Mouse (Mus musculus) hindbrain, postnatal 0 days (tissue): Measurements from ENCODE around the gene Gm7534. TPM values are rescaled to one million over a fixed set of nuclear protein-coding genes. Genes with fewer than 3 reads are reported as not detected.
A peak's percentile ranks its signal among the peaks of the same experiment; 100 is the strongest.

Source experiments
- ATAC-seq: fragments of 200-750 bp; cut with Nextera tagmentation; 2 replicates; pipeline ENCODE4 v1.8.0; 2017; ENCODE audit warnings: mild to moderate bottlenecking, moderate TSS enrichment, moderate library complexity
- DNase-seq: peaks from one replicate; pipeline ENCODE4 v3.0.0-alpha.2; 2015; ENCODE audit warnings: low spot score
- H3K27ac ChIP-seq: fragments of 300-500 bp; sonication (generic); 2 replicates; pipeline ENCODE4 v1.5.1; 2014; ENCODE audit warnings: mild to moderate bottlenecking
- H3K27me3 ChIP-seq: fragments of 300-500 bp; sonication (generic); 2 replicates; pipeline ENCODE4 v1.6.1; 2014; ENCODE audit warnings: low read length, mixed read lengths; ENCODE audit not compliant: insufficient read depth
- H3K36me3 ChIP-seq: fragments of 300-500 bp; sonication (generic); 2 replicates; pipeline ENCODE4 v1.6.1; 2014; ENCODE audit warnings: low read length, mixed read lengths; ENCODE audit not compliant: insufficient read depth
- H3K4me1 ChIP-seq: fragments of 300-500 bp; sonication (generic); 2 replicates; pipeline ENCODE4 v1.6.1; 2014; ENCODE audit warnings: antibody characterized with exemption, low read length, mixed read lengths; ENCODE audit not compliant: insufficient read depth
- H3K4me2 ChIP-seq: fragments of 300-500 bp; sonication (generic); 2 replicates; pipeline ENCODE4 v1.6.1; 2014; ENCODE audit warnings: low read depth, mild to moderate bottlenecking, low read length, moderate library complexity, mixed read lengths
- H3K4me3 ChIP-seq: fragments of 300-500 bp; sonication (generic); 2 replicates; pipeline ENCODE4 v1.5.1; 2014; ENCODE audit warnings: low read length
- H3K9ac ChIP-seq: fragments of 300-500 bp; sonication (generic); replicated peaks from 2 replicates; pipeline ENCODE4 v1.6.1; 2014; ENCODE audit warnings: mild to moderate bottlenecking, low read length, moderate library complexity, mixed read lengths
- H3K9me3 ChIP-seq: fragments of 300-500 bp; sonication (generic); 2 replicates; pipeline ENCODE4 v1.6.1; 2016; ENCODE audit warnings: low read length, mixed read lengths
- CTCF ChIP-seq: IDR thresholded peaks from 2 replicates; pipeline ENCODE4 v1.5.1; 2016; ENCODE audit warnings: antibody characterized with exemption, control low read depth, low read depth
- WGBS: fragments of 180-500 bp; shearing (Covaris S2); extraction: QIAGEN DNeasy Blood & Tissue Kit; methylation state at CpG from one replicate; pipeline ENCODE4 v1.1.7; 2014; 5-methylcytosine and 5-hydroxymethylcytosine counted together
- polyA plus RNA-seq: library from polyadenylated mRNA; unstranded; fragments of >200 nt; fragmentation: Nextera tagmentation; extraction: Ambion mirVana; gene quantifications from 2 replicates; pipeline ENCODE4 v1.2.1, GENCODE M21; 2015
- total RNA-seq: library from RNA; depleted of rRNA; stranded (reverse); fragments of >200 nt; gene quantifications from 2 replicates; pipeline ENCODE4 v1.2.3, GENCODE M21; 2014

The Gm7534 gene
- total and polyA plus RNA-seq, 2 experiments from 2014 or later = not detected

DNA sequence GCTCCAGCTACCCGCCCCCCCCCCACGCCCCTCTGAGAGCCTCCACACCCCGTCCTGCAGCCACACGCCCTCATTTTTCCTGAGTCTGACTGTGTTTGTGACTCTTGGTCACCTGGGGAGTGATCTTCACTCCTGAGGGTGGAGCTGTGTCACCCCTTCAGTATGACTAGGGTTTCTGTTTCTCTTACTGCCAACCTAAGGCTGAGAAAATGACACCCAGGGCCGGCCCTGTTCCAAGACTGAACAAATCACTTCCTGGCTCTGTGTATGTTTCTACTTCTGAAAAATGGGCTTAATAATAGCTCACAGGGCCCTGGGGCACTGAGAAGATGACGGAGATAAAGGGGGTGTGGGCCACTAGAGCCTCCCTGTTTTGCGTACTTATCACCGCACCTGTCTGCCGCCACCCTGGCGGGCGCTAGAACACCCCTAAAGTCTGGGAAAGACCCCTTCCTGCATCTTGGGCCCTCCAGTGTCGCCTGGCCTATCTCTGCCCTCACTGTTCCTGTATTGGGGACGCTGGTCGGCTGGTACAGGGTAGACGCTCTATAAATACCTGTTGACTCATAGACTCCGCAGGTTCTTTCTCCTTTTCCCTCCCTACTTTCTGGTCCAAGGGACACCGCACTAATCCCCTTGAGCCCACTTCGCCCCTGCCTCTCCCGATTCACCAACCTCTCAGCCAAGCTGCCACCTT lies 34.9 kb upstream of the Gm7534 start:
- H3K9ac ChIP-seq = no peak overlapping the region
- no peaks in the 10 kb centered on the region for H3K9me3 ChIP-seq
- DNase-seq (no peak), ATAC-seq (0 out of 2 replicates have a peak, but pooled peaks have one; percentile 38)
- no peaks in the 10 kb centered on the region for H3K27me3 ChIP-seq
- TF ChIP-seq CTCF = no peak
- peaks cover 7% of the 10 kb centered on the region; the same call in 1 of the 2 replicates for H3K4me1 ChIP-seq
- no peaks in the 10 kb centered on the region for H3K36me3 ChIP-seq
- H3K4me2 ChIP-seq = peak overlapping the region; percentile 45
- peak overlapping the region; percentile 14 for H3K4me3 ChIP-seq
- H3K27ac ChIP-seq = no peak overlapping the region
- WGBS = 36% methylated on average over 19 of the region's 19 CpGs

DNA sequence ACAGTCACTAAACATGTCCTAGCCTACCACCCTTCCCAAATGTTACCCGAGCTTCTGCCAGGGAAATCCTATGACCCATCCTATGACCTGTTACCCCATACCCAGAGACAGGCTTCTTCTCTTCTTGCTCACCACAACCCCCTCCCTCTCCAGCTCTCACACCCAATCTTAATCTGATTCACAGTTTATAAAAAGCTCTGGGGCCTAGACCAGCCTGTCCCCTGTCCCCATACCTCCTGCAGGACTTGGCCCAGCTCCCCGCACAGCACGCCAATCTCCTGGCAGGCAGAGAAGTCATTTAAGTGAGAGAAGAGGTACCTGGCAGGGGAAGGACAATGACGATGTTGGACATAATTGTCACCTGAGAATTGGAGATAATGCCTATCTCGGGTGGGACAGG lies 32.1 kb upstream of the Gm7534 start:
- Histone ChIP-seq H3K9me3 (no peaks in the 10 kb centered on the region), H3K4me1 (peaks cover 7% of the 10 kb centered on the region; the same call in 1 of the 2 replicates), H3K27ac (no peak overlapping the region), H3K36me3 (no peaks in the 10 kb centered on the region), H3K27me3 (no peaks in the 10 kb centered on the region), H3K4me3 (no peak overlapping the region), H3K4me2 (no peak overlapping the region), H3K9ac (no peak overlapping the region)
- TF ChIP-seq CTCF = no peak
- no peak for ATAC-seq
- no peak for DNase-seq
- WGBS = 75% methylated on average over 5 of the region's 5 CpGs

DNA sequence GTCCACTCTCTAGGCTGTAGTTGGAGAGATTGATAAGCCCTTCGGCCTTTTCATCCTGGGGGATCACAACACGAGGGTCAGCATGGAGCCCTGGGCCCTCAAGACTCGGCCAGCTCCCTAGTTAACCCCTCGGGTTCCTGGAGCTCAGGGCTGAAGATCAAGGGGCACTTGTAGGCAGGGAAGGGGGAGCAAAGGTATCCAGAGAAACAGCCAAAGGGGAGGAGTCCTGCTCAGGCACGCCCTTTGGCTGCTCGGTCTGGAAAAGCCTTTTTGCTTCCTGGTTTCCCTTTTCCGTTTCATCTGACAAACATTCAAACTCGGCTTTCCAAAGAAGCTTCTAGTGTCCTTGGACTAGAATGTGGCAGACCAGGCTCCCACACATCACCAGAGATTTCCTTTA lies 27.6 kb upstream of the Gm7534 start:
- no peaks in the 10 kb centered on the region for H3K36me3 ChIP-seq
- 41% methylated on average over 8 of the region's 8 CpGs for WGBS
- no peaks in the 10 kb centered on the region for H3K9me3 ChIP-seq
- no peak overlapping the region for H3K9ac ChIP-seq
- no peak for TF ChIP-seq CTCF
- ATAC-seq = no peak
- no peaks in the 10 kb centered on the region for H3K4me1 ChIP-seq
- no peaks in the 10 kb centered on the region for H3K27me3 ChIP-seq
- no peak overlapping the region for H3K4me2 ChIP-seq
- no peak overlapping the region for H3K4me3 ChIP-seq
- DNase-seq = no peak
- no peak overlapping the region for H3K27ac ChIP-seq

DNA sequence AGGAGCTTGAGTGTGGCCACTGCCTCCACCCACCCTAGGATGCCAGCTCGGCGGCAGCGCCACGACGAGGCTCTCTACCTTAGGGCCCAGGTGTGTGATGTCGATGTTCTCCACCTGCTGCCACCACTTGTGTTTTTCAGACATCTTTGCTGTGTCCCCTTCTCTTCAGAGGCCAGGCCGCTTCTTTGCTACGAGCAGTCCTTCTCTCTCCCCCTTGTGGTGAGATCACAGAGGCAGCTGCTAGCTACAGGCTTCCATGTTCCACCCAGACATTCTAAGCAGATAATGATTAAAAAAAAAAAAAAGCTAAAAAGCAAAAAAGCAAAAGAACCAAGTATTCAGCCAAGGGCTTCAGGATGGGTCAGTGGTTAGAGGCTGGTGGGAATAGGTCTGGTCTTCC lies 24.4 kb upstream of the Gm7534 start, which contains the start of gene Catsper4:
Catsper4 (minus strand) TSS at position 190 of the 400 bp plus-strand sequence.
- Histone ChIP-seq H3K4me2 (no peak within 1 kb of the TSS), H3K27ac (no peak within 1 kb of the TSS), H3K9me3 (no peaks in the 10 kb centered on the region), H3K9ac (no peak within 1 kb of the TSS), H3K36me3 (no peaks in the 10 kb centered on the region), H3K4me1 (no peaks in the 10 kb centered on the region), H3K4me3 (no peak within 1 kb of the TSS), H3K27me3 (no peaks in the 10 kb centered on the region)
- 62% methylated on average over 8 of the region's 8 CpGs for WGBS
- ATAC-seq = no peak
- peak; percentile 62 for DNase-seq
- TF ChIP-seq CTCF = peak; percentile 59

DNA sequence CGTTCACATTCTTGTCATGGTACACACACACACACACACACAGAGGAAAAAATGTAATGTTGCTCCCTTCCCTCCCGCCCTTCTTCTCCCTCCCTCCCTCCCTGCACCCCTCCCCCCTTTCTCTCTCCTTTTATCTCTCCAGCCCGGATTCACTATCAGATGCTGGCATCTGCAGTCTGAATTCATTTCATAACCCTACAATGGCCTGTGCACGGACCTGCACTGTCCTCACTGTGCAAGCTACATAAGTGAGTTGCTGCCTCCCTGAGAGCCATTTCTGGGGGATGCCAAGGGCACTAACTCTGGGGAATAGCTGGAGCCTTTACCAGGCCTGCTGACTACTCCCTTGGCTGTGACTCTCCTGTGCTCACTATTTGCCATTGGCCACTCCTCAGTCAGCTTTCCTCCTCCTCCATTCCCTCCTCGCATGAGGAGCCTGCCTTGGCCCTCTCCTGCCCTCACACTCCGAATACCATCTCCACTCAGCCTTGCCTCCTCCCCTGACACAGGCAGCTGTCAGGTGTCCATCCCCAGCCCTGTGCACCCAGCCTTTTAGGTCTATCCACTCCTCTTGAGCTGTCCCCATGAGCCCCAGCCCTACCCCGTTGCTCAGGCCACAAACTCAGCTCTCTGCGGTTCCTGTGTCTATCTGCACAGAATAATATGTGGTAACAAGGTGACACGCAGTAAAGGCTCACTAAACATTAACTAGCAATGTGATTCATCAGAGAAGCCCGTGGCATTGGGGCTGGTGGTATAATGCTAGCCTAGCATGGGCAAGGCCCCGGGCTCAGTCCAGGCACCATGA lies 20.2 kb upstream of the Gm7534 start:
- no peak overlapping the region for H3K4me2 ChIP-seq
- no peak overlapping the region for H3K4me3 ChIP-seq
- no peak for DNase-seq
- 63% methylated on average over 11 of the region's 11 CpGs for WGBS
- H3K4me1 ChIP-seq = no peaks in the 10 kb centered on the region
- no peak for ATAC-seq
- H3K27ac ChIP-seq = no peak overlapping the region
- no peaks in the 10 kb centered on the region for H3K36me3 ChIP-seq
- no peaks in the 10 kb centered on the region for H3K9me3 ChIP-seq
- no peak overlapping the region for H3K9ac ChIP-seq
- H3K27me3 ChIP-seq = no peaks in the 10 kb centered on the region
- TF ChIP-seq CTCF = no peak

DNA sequence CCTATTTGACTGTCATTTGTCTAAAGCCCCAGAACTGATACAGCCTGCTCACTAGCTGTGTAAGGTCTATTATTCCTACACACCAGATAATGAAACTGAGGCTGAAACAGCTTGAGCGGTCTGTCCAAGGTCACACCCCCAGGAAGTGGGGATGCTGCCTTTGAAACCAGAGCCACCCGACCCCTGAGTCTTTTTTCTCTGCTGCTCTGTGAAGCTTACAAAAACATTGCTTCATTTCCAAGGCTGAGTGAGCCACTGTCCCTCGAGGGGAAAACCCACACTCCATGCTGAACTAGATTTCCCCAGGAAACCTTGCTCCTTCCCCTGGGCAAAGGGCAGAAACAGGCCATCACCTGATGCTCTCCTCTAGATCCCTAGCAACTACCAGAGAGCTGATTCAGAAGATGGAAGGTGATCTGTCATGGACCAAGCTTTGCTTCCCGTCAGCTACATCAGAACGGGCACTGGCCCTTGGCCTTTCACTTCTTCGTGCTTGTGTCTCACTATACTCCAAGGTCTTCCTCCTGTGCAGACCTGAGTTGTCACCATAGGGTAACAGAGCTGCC lies 3.8 kb upstream of the Gm7534 start:
- Histone ChIP-seq H3K4me2 (no peak overlapping the region), H3K27ac (no peak overlapping the region), H3K9ac (no peak overlapping the region), H3K9me3 (no peaks in the 10 kb centered on the region), H3K36me3 (no peaks in the 10 kb centered on the region), H3K27me3 (no peaks in the 10 kb centered on the region), H3K4me3 (no peak overlapping the region), H3K4me1 (no peaks in the 10 kb centered on the region)
- no peak for TF ChIP-seq CTCF
- DNase-seq = no peak
- ATAC-seq = no peak
- 64% methylated on average over 6 of the region's 6 CpGs for WGBS
